Mouse (Mus musculus) MEL (cell line): Measurements from ENCODE around the gene Gm14548. TPM values are rescaled to one million over a fixed set of nuclear protein-coding genes. Genes with fewer than 3 reads are reported as not detected.

Experiments
- DNase-seq: peaks from one replicate; pipeline ENCODE4 v3.0.0; 2011; ENCODE audit warnings: low read depth, low spot score
- H3K27ac ChIP-seq: 2 replicates; pipeline ENCODE4 v1.5.1; 2012; ENCODE audit warnings: low read depth, mild to moderate bottlenecking, control low read depth, low read length, moderate library complexity; ENCODE audit not compliant: control insufficient read depth
- H3K27me3 ChIP-seq, 2 experiments: fragments of 150-350 bp in 1 of 2; sonication (generic) in 1 of 2; 2 replicates each; pipeline ENCODE4 v1.6.1; 2012; ENCODE audit warnings: low read length in 2 of 2, mild to moderate bottlenecking in 2 of 2, improper control_type of control experiment in 1 of 2, moderate library complexity in 1 of 2; ENCODE audit not compliant: insufficient read depth in 2 of 2, control insufficient read depth in 1 of 2
- H3K36me3 ChIP-seq, 2 experiments: 2 replicates each; pipeline ENCODE4 v1.6.1; 2012 to 2014; ENCODE audit warnings: low read length in 2 of 2, improper control_type of control experiment in 1 of 2, inconsistent platforms in 1 of 2, mild to moderate bottlenecking in 1 of 2; ENCODE audit not compliant: insufficient read depth in 2 of 2, control insufficient read depth in 1 of 2
- H3K4me1 ChIP-seq, 2 experiments: fragments of 150-350 bp in 1 of 2; sonication (generic) in 1 of 2; 2 replicates each; pipeline ENCODE4 v1.6.1; 2012; ENCODE audit warnings: low read length in 2 of 2, improper control_type of control experiment in 1 of 2, mild to moderate bottlenecking in 1 of 2; ENCODE audit not compliant: insufficient read depth in 2 of 2, control insufficient read depth in 1 of 2
- H3K4me3 ChIP-seq, 2 experiments: fragments of 150-350 bp in 1 of 2; sonication (generic) in 1 of 2; 2 replicates each; pipeline ENCODE4 v1.5.1; 2012; ENCODE audit warnings: low read depth in 2 of 2, low read length in 2 of 2, mild to moderate bottlenecking in 2 of 2, moderate library complexity in 2 of 2, control low read depth in 1 of 2, improper control_type of control experiment in 1 of 2; ENCODE audit not compliant: control insufficient read depth in 1 of 2, insufficient read depth in 1 of 2
- H3K79me2 ChIP-seq: 2 replicates; pipeline ENCODE4 v1.6.1; 2012; ENCODE audit warnings: mild to moderate bottlenecking, low read length, moderate library complexity; ENCODE audit not compliant: control insufficient read depth, poor library complexity, insufficient read depth
- H3K9ac ChIP-seq: 2 replicates; pipeline ENCODE4 v1.6.1; 2012; ENCODE audit warnings: low read depth, mild to moderate bottlenecking, control low read depth, low read length, moderate library complexity; ENCODE audit not compliant: control insufficient read depth, poor library complexity, severe bottlenecking
- H3K9me3 ChIP-seq: fragments of 150-350 bp; sonication (generic); replicated peaks from 2 replicates; pipeline ENCODE4 v1.6.1; 2012; ENCODE audit warnings: mild to moderate bottlenecking, low read length, improper control_type of control experiment, moderate library complexity; ENCODE audit not compliant: insufficient read depth
- CTCF ChIP-seq, 3 experiments: IDR thresholded peaks in 2 of 3; conservative IDR thresholded peaks in 1 of 3; 2 replicates each; pipeline ENCODE4 v1.5.1; 2011 to 2012; ENCODE audit warnings: low read length in 3 of 3, low read depth in 2 of 3, mild to moderate bottlenecking in 2 of 3, improper control_type of control experiment in 1 of 3, inconsistent platforms in 1 of 3, mixed read lengths in 1 of 3, moderate library complexity in 1 of 3; ENCODE audit not compliant: control insufficient read depth in 1 of 3, insufficient read depth in 1 of 3, poor library complexity in 1 of 3, severe bottlenecking in 1 of 3
- E2F4 ChIP-seq: IDR thresholded peaks from 2 replicates; pipeline ENCODE4 v1.6.1; 2011; ENCODE audit warnings: low read depth, low read length, improper control_type of control experiment, borderline replicate concordance
- EP300 ChIP-seq, 2 experiments: IDR thresholded peaks; 2 replicates each; pipeline ENCODE4 v1.6.1; 2011; ENCODE audit warnings: improper control_type of control experiment in 2 of 2, low read length in 2 of 2, low read depth in 1 of 2, mild to moderate bottlenecking in 1 of 2
- ETS1 ChIP-seq: IDR thresholded peaks from 2 replicates; pipeline ENCODE4 v1.6.1; 2012; ENCODE audit warnings: low read depth, mild to moderate bottlenecking, inconsistent platforms, low read length, improper control_type of control experiment, moderate library complexity
- GABPA ChIP-seq: IDR thresholded peaks from 2 replicates; pipeline ENCODE4 v1.6.1; 2012; ENCODE audit warnings: low read depth, mild to moderate bottlenecking, inconsistent platforms, low read length, improper control_type of control experiment, moderate library complexity
- GATA1 ChIP-seq: IDR thresholded peaks from 2 replicates; pipeline ENCODE4 v1.6.1; 2011; ENCODE audit warnings: low read depth, low read length, improper control_type of control experiment
- JUND ChIP-seq: IDR thresholded peaks from 2 replicates; pipeline ENCODE4 v1.6.1; 2011; ENCODE audit warnings: low read depth, mild to moderate bottlenecking, improper control_type of control experiment, low read length
- KAT2A ChIP-seq: conservative IDR thresholded peaks from 2 replicates; pipeline ENCODE4 v1.6.1; 2012; ENCODE audit warnings: low read depth, low read length, improper control_type of control experiment, inconsistent platforms
- MAX ChIP-seq: IDR thresholded peaks from 2 replicates; pipeline ENCODE4 v1.6.1; 2011; ENCODE audit warnings: low read length, improper control_type of control experiment
- MEF2A ChIP-seq: IDR thresholded peaks from 2 replicates; pipeline ENCODE4 v1.6.1; 2014; ENCODE audit warnings: low read depth, mild to moderate bottlenecking, inconsistent platforms, low read length, improper control_type of control experiment; ENCODE audit not compliant: poor library complexity, insufficient replicate concordance, severe bottlenecking; ENCODE audit errors: extremely low read depth
- MYB ChIP-seq: IDR thresholded peaks from 2 replicates; pipeline ENCODE4 v1.6.1; 2011; ENCODE audit warnings: mild to moderate bottlenecking, low read depth, low read length, improper control_type of control experiment
- MYC ChIP-seq: IDR thresholded peaks from 2 replicates; pipeline ENCODE4 v1.6.1; 2011; ENCODE audit warnings: low read depth, mild to moderate bottlenecking, low read length, improper control_type of control experiment, moderate library complexity
- NELFE ChIP-seq: IDR thresholded peaks from 2 replicates; pipeline ENCODE4 v1.6.1; 2011; ENCODE audit warnings: low read depth, low read length, improper control_type of control experiment
- RAD21 ChIP-seq: IDR thresholded peaks from 2 replicates; pipeline ENCODE4 v1.6.1; 2011; ENCODE audit warnings: mild to moderate bottlenecking, low read depth, low read length, improper control_type of control experiment
- RCOR1 ChIP-seq: IDR thresholded peaks from 2 replicates; pipeline ENCODE4 v1.6.1; 2012; ENCODE audit warnings: low read depth, mild to moderate bottlenecking, inconsistent platforms, low read length, improper control_type of control experiment
- SIN3A ChIP-seq: IDR thresholded peaks from 2 replicates; pipeline ENCODE4 v1.6.1; 2012; ENCODE audit warnings: low read length, improper control_type of control experiment, inconsistent platforms
- SMC3 ChIP-seq: IDR thresholded peaks from 2 replicates; pipeline ENCODE4 v1.6.1; 2011; ENCODE audit warnings: low read depth, low read length, improper control_type of control experiment
- TAL1 ChIP-seq: IDR thresholded peaks from 2 replicates; pipeline ENCODE4 v1.6.1; 2012; ENCODE audit warnings: mild to moderate bottlenecking, inconsistent platforms, low read length, moderate library complexity, mixed read lengths
- TCF12 ChIP-seq: IDR thresholded peaks from 2 replicates; pipeline ENCODE4 v1.6.1; 2014; ENCODE audit warnings: low read depth, mild to moderate bottlenecking, inconsistent platforms, low read length, improper control_type of control experiment, moderate library complexity
- USF2 ChIP-seq, 2 experiments: IDR thresholded peaks; 2 replicates each; pipeline ENCODE4 v1.6.1; 2011 to 2012; ENCODE audit warnings: improper control_type of control experiment in 2 of 2, low read length in 2 of 2, borderline replicate concordance in 1 of 2, inconsistent platforms in 1 of 2, low read depth in 1 of 2, mild to moderate bottlenecking in 1 of 2; ENCODE audit not compliant: insufficient read depth in 1 of 2
- ZC3H11A ChIP-seq: IDR thresholded peaks from 2 replicates; pipeline ENCODE4 v1.6.1; 2012; ENCODE audit warnings: low read depth, mild to moderate bottlenecking, inconsistent platforms, low read length, improper control_type of control experiment
- ZMIZ1 ChIP-seq: IDR thresholded peaks from 2 replicates; pipeline ENCODE4 v1.6.1; 2012; ENCODE audit warnings: low read depth, mild to moderate bottlenecking, inconsistent platforms, low read length, improper control_type of control experiment, moderate library complexity
- polyA plus RNA-seq, 2 experiments: library from polyadenylated mRNA; stranded (reverse) in 1 of 2; unstranded in 1 of 2; fragments of >175 nt in 1 of 2; fragments of >200 nt in 1 of 2; gene quantifications; 2 replicates each; pipeline versions ENCODE4 v1.2.1 to v1.2.4; 2012; ENCODE audit warnings: low replicate concordance in 2 of 2, low read depth in 1 of 2; ENCODE audit not compliant: insufficient read length in 2 of 2, insufficient read depth in 1 of 2, missing spikeins in 1 of 2
- total RNA-seq: library from RNA; depleted of rRNA; stranded (reverse); fragments of 300-350 nt; gene quantifications from 2 replicates; pipeline ENCODE4 v1.2.3, GENCODE M21; 2012

Gene Gm14548
- total and polyA plus RNA-seq, 3 experiments: 0.04 to 0.13 TPM; not detected in 1

DNA sequence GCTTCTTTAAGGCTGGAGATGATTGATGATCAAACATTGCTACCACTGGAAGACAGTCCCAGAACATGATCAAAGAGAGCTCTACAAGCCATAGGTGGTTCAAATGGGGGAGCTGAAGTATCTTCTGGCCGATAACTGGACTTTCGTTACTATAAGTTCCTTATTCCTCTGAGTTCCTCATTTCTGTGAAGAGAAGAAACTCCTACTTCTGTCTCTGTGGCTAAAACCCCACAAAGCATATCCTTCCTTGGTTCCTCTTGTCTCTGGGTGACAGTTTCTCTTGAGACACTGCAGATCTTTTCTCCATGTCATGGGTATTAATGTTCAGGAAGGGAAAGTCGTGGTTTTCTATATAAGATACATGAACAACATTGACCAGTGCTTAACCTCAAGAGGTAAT, 43.0 kb upstream of the Gm14548 start:
- TF ChIP-seq ETS1 (0 out of 2 replicates have a peak, but pooled peaks have one; percentile 40), NELFE (0 out of 2 replicates have a peak, but pooled peaks have one; percentile 11), KAT2A (no peak), ZC3H11A (no peak), SIN3A (peak; percentile 42; the same call in 1 of the 2 replicates), EP300 (IDR thresholded peaks at IDR 0.05; ENCODE audit: low read depth in 1 of 2, low read length in 2 of 2) (peak; percentile 71 to 88), E2F4 (no peak), MYC (peak; percentile 61; the same call in 1 of the 2 replicates), JUND (0 out of 2 replicates have a peak, but pooled peaks have one; percentile 53), MAX (no peak), GATA1 (peak; percentile 49), SMC3 (0 out of 2 replicates have a peak, but pooled peaks have one; percentile 4), RCOR1 (peak; percentile 49; the same call in 1 of the 2 replicates), TCF12 (0 out of 2 replicates have a peak, but pooled peaks have one; percentile 27), GABPA (no peak), USF2 (IDR thresholded peaks at IDR 0.05; ENCODE audit: borderline replicate concordance in 1 of 2, insufficient read depth in 1 of 2, low read depth in 1 of 2, low read length in 2 of 2) (no peak)
- Histone ChIP-seq H3K9me3 (no peaks in the 10 kb centered on the region), H3K27me3 (no peaks in the 10 kb centered on the region), H3K4me3 (peak overlapping the region in 1 of 2 experiments; percentile 11; a peak in 1 of 4 replicates), H3K36me3 (peaks cover 0 to 11% of the 10 kb centered on the region in 2 experiments; a peak in 2 of 4 replicates), H3K9ac (no peak overlapping the region), H3K4me1 (peaks cover 3% of the 10 kb centered on the region in 2 experiments; a peak in 2 of 4 replicates), H3K27ac (peak overlapping the region; percentile 45; the same call in 1 of the 2 replicates), H3K79me2 (no peaks in the 10 kb centered on the region)
- peak; percentile 87 for DNase-seq

DNA sequence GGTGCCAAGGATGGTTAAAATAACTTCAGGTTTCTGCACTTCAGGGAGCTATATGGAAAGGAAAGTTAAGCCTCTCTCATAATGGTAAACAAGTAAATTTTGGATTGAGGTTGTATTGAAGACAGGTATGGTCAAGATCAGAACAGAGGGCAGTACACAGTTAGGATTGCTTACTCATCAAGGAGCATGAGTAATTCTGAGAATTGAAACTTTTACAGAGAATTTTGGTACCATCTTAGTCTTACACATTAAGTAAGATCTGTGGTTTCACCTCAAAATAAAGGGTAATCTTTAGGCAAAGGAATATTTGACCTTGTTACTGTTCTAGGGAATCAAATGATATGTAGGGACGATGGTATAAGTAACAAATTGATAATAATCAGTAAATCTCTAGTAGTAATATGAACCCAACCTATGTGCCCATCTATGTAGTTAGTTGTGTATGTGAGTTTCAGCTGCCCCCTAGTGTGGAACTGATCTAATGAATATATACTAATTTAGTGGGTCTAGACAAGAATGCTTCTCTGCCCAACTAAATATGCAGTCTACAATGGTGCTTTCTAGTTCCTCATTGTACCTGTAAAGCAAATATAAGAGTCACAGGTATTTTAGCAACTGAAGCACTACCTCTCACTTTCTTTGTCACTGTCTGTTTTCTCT, 42.1 kb upstream of the Gm14548 start:
- TF ChIP-seq ZMIZ1 (no peak), MYB (no peak), ETS1 (no peak), CTCF (IDR thresholded peaks at IDR 0.05 in 2 of 3, conservative IDR thresholded peaks at IDR 0.05 in 1 of 3; ENCODE audit: control insufficient read depth in 1 of 3, insufficient read depth in 1 of 3, low read depth in 2 of 3, low read length in 3 of 3, poor library complexity in 1 of 3, severe bottlenecking in 1 of 3) (peak in 1 of 3 experiments; percentile 60; a peak in 3 of 6 replicates), MEF2A (no peak), TAL1 (no peak), RAD21 (peak; percentile 67), ZC3H11A (peak; percentile 61; the same call in 1 of the 2 replicates), SMC3 (peak; percentile 60)

More for the DNA sequence above, 42.1 kb upstream of the Gm14548 start:
- H3K27ac ChIP-seq: no peak overlapping the region; the same call in 1 of the 2 replicates
- peaks cover 0 to 13% of the 10 kb centered on the region in 2 experiments; a peak in 2 of 4 replicates for H3K36me3 ChIP-seq
- H3K4me1 ChIP-seq: peaks cover 3% of the 10 kb centered on the region in 2 experiments; a peak in 2 of 4 replicates
- peak; percentile 54 for DNase-seq
- no peak overlapping the region; the same call in 1 of the 2 replicates for H3K9ac ChIP-seq
- H3K27me3 ChIP-seq: no peaks in the 10 kb centered on the region
- H3K4me3 ChIP-seq: no peak overlapping the region
- no peaks in the 10 kb centered on the region for H3K79me2 ChIP-seq
- no peaks in the 10 kb centered on the region for H3K9me3 ChIP-seq
